Mouse (Mus musculus) limb, embryonic 13.5 days (tissue): Measurements from ENCODE around the gene Slc24a4. TPM values are rescaled to one million over a fixed set of nuclear protein-coding genes. Genes with fewer than 3 reads are reported as not detected.

Experiments
- ATAC-seq: fragments of 200-750 bp; cut with Nextera tagmentation; 2 replicates; pipeline ENCODE4 v1.8.0; 2017; ENCODE audit warnings: low read depth, moderate number of reproducible peaks, moderate TSS enrichment; ENCODE audit not compliant: low FRiP score
- H3K27ac ChIP-seq: fragments of 300-500 bp; sonication (generic); 2 replicates; pipeline ENCODE4 v1.5.1; 2015; ENCODE audit warnings: inconsistent platforms, mild to moderate bottlenecking, moderate library complexity
- H3K27me3 ChIP-seq: fragments of 300-500 bp; sonication (generic); 2 replicates; pipeline ENCODE4 v1.6.1; 2015; ENCODE audit warnings: mild to moderate bottlenecking, inconsistent platforms
- H3K36me3 ChIP-seq: fragments of 300-500 bp; sonication (generic); 2 replicates; pipeline ENCODE4 v1.6.1; 2015; ENCODE audit warnings: inconsistent platforms, mild to moderate bottlenecking, moderate library complexity
- H3K4me1 ChIP-seq: fragments of 300-500 bp; sonication (generic); 2 replicates; pipeline ENCODE4 v1.6.1; 2015; ENCODE audit warnings: inconsistent platforms
- H3K4me2 ChIP-seq: fragments of 300-500 bp; sonication (generic); replicated peaks from 2 replicates; pipeline ENCODE4 v1.6.1; 2015; ENCODE audit warnings: inconsistent platforms, mild to moderate bottlenecking, moderate library complexity
- H3K4me3 ChIP-seq: fragments of 300-500 bp; sonication (generic); 2 replicates; pipeline ENCODE4 v1.5.1; 2015; ENCODE audit warnings: moderate library complexity, mild to moderate bottlenecking, inconsistent platforms
- H3K9ac ChIP-seq: fragments of 300-500 bp; sonication (generic); 2 replicates; pipeline ENCODE4 v1.6.1; 2015; ENCODE audit warnings: mild to moderate bottlenecking, inconsistent platforms
- H3K9me3 ChIP-seq: fragments of 300-500 bp; sonication (generic); 2 replicates; pipeline ENCODE4 v1.6.1; 2016; ENCODE audit warnings: inconsistent platforms
- WGBS: fragments of 180-500 bp; shearing (Covaris S2); methylation state at CpG from one replicate; pipeline ENCODE4 v1.1.7; 2015; 5-methylcytosine and 5-hydroxymethylcytosine counted together
- polyA plus RNA-seq: library from polyadenylated mRNA; unstranded; fragments of >200 nt; fragmentation: Nextera tagmentation; extraction: Ambion mirVana; gene quantifications from 2 replicates; pipeline ENCODE4 v1.2.1, GENCODE M21; 2015

Slc24a4 gene
- 0.82 and 0.85 TPM in 2 replicates for polyA plus RNA-seq

- Histone ChIP-seq H3K4me2 (peak within 1 kb of the TSS; percentile 100), H3K27me3 (peaks cover 72% of the 10 kb centered on the region), H3K27ac (no peak within 1 kb of the TSS), H3K36me3 (no peaks in the 10 kb centered on the region), H3K4me1 (peaks cover 17% of the 10 kb centered on the region), H3K9ac (peak within 1 kb of the TSS; percentile 73), H3K4me3 (peak within 1 kb of the TSS; percentile 60), H3K9me3 (no peaks in the 10 kb centered on the region)
- ATAC-seq = peak; percentile 58
- WGBS = under 1% methylated on average over 31 of the region's 34 CpGs
Measured at GRCm38 (mm10) chr12:102128081-102128790, at the start of gene Slc24a4. Gene Slc24a4, plus strand, starts transcription at chr12:102128733.

GRCm38 (mm10) chr12:102082648-102083425, 45.7 kb upstream of the Slc24a4 start:
- H3K4me2 ChIP-seq = no peak overlapping the region
- H3K27ac ChIP-seq = no peak overlapping the region
- ATAC-seq = no peak
- no peak overlapping the region for H3K9ac ChIP-seq
- H3K4me3 ChIP-seq = no peak overlapping the region
- no peaks in the 10 kb centered on the region for H3K27me3 ChIP-seq
- H3K9me3 ChIP-seq = no peaks in the 10 kb centered on the region
- H3K4me1 ChIP-seq = no peaks in the 10 kb centered on the region
- no peaks in the 10 kb centered on the region for H3K36me3 ChIP-seq
- WGBS = 66% methylated on average over 13 of the region's 13 CpGs

DNA sequence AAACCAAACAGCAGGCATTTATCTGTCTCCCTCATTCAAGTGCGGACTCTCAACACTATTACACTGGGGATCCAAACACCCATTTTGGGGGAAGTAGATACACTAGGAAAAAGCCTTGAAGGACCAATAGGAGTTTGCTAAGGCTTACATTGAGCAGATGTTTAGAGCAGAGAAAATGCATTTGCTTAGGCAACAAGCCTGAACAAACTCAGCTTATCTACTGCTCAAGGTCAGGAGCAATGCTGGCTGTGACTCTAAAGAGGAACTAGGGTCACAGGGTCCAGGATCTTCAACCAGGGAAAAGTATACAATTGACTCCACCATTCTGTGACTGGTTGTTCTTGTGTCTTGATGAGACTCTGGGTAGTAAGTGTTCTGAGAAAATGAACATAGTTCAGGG, 38.0 kb upstream of the Slc24a4 start:
- no peak overlapping the region for H3K4me3 ChIP-seq
- no peaks in the 10 kb centered on the region for H3K9me3 ChIP-seq
- no peaks in the 10 kb centered on the region for H3K27me3 ChIP-seq
- H3K36me3 ChIP-seq = no peaks in the 10 kb centered on the region
- WGBS = 89% methylated on average over 1 of the region's 1 CpGs
- H3K4me1 ChIP-seq = 0 out of 2 replicates have a peak, but pooled peaks cover 3% of the 10 kb centered on the region
- ATAC-seq = no peak
- no peak overlapping the region for H3K9ac ChIP-seq
- H3K27ac ChIP-seq = no peak overlapping the region
- no peak overlapping the region for H3K4me2 ChIP-seq

- no peaks in the 10 kb centered on the region for H3K36me3 ChIP-seq
- H3K27me3 ChIP-seq = no peaks in the 10 kb centered on the region
- H3K9me3 ChIP-seq = no peaks in the 10 kb centered on the region
- no peak overlapping the region for H3K4me3 ChIP-seq
- no peak overlapping the region for H3K27ac ChIP-seq
- no peak overlapping the region for H3K9ac ChIP-seq
- H3K4me1 ChIP-seq = 0 out of 2 replicates have a peak, but pooled peaks cover 3% of the 10 kb centered on the region
- no peak overlapping the region for H3K4me2 ChIP-seq
- 60% methylated on average over 15 of the region's 15 CpGs for WGBS
- no peak for ATAC-seq
Measured at GRCm38 (mm10) chr12:102092342-102093094, 36.0 kb upstream of the Slc24a4 start.

DNA sequence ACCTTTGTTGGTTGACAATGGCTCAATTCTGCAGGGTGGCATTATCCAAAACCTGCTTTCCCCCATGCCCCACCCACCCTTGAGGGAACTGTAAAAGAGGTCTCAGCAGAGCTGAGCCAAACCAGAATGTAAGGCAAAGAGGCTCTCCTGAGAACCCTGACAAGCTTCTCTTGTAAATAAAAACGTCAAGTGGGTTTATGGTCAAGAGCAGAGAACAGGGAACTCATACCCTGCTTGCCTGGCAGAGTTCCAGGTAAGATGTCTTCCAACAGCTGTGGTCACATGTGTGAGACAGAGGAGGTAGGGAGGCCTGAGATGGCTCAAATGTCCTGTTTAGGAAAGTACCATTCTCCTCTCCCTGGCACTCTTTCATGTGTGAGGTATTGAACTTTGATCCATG, 22.5 kb upstream of the Slc24a4 start:
- no peaks in the 10 kb centered on the region for H3K36me3 ChIP-seq
- H3K4me2 ChIP-seq = no peak overlapping the region
- ATAC-seq = peak; percentile 24; the same call in 1 of the 2 replicates
- H3K9me3 ChIP-seq = no peaks in the 10 kb centered on the region
- H3K9ac ChIP-seq = no peak overlapping the region
- H3K27ac ChIP-seq = no peak overlapping the region
- no peak overlapping the region for H3K4me3 ChIP-seq
- WGBS = 22% methylated on average over 1 of the region's 1 CpGs
- H3K4me1 ChIP-seq = 0 out of 2 replicates have a peak, but pooled peaks cover 5% of the 10 kb centered on the region
- H3K27me3 ChIP-seq = no peaks in the 10 kb centered on the region

DNA sequence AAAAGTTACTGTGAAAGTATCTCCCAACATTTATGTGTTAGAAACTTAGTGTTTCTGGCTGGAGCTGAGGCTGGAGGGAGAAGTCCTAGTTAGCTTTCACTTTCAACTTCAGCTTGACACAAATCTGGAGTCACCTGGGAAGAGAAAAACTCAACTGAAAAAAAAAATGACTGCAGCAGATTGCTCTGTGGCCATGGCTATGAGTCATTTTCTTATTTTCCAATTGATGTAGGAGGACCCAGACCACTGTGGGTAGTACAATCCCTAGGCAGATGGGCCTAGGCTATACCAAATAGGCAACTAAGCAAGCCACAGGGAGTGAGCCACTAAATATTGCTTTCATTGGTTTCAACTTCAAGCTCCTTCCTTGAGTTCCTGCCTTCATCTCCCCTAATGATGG, 19.7 kb upstream of the Slc24a4 start:
- Histone ChIP-seq H3K9me3 (no peaks in the 10 kb centered on the region), H3K4me3 (no peak overlapping the region), H3K9ac (no peak overlapping the region), H3K36me3 (no peaks in the 10 kb centered on the region), H3K27ac (no peak overlapping the region), H3K4me2 (no peak overlapping the region), H3K4me1 (0 out of 2 replicates have a peak, but pooled peaks cover 5% of the 10 kb centered on the region), H3K27me3 (no peaks in the 10 kb centered on the region)
- ATAC-seq = no peak

- H3K4me3 ChIP-seq = no peak overlapping the region
- ATAC-seq = peak; percentile 61; the same call in 1 of the 2 replicates
- no peaks in the 10 kb centered on the region for H3K9me3 ChIP-seq
- no peaks in the 10 kb centered on the region for H3K36me3 ChIP-seq
- no peak overlapping the region for H3K9ac ChIP-seq
- no peak overlapping the region for H3K27ac ChIP-seq
- no peaks in the 10 kb centered on the region for H3K27me3 ChIP-seq
- H3K4me2 ChIP-seq = no peak overlapping the region
- H3K4me1 ChIP-seq = no peaks in the 10 kb centered on the region
- WGBS = 44% methylated on average over 4 of the region's 4 CpGs
Measured at GRCm38 (mm10) chr12:102112491-102112890, 16.0 kb upstream of the Slc24a4 start.

DNA sequence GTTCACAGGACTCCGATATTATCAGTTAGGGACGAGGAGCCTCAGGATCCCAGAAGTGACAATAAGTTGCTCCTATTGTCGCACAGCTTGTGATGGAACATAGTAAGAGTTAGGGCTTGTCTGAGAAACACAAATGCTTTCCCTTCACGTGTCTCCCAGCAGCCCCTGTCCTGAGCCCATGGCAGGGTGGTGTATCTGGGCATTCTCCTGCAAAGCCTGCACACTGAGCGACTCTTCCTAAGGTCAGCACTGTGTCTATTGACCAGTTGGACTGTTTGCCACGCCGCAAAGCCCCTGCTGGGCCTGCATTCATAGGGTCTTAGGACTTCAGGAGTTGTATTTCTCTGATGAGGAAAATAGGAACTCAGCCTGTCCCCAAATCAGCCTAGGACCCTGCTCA, 15.6 kb upstream of the Slc24a4 start:
- H3K27ac ChIP-seq = no peak overlapping the region
- no peak overlapping the region for H3K9ac ChIP-seq
- no peaks in the 10 kb centered on the region for H3K4me1 ChIP-seq
- H3K27me3 ChIP-seq = no peaks in the 10 kb centered on the region
- H3K4me3 ChIP-seq = no peak overlapping the region
- ATAC-seq = no peak
- WGBS = 84% methylated on average over 7 of the region's 7 CpGs
- no peaks in the 10 kb centered on the region for H3K36me3 ChIP-seq
- H3K4me2 ChIP-seq = no peak overlapping the region
- H3K9me3 ChIP-seq = no peaks in the 10 kb centered on the region

GRCm38 (mm10) chr12:102113391-102113790, 15.1 kb upstream of the Slc24a4 start:
- no peaks in the 10 kb centered on the region for H3K9me3 ChIP-seq
- WGBS = 76% methylated on average over 3 of the region's 3 CpGs

DNA sequence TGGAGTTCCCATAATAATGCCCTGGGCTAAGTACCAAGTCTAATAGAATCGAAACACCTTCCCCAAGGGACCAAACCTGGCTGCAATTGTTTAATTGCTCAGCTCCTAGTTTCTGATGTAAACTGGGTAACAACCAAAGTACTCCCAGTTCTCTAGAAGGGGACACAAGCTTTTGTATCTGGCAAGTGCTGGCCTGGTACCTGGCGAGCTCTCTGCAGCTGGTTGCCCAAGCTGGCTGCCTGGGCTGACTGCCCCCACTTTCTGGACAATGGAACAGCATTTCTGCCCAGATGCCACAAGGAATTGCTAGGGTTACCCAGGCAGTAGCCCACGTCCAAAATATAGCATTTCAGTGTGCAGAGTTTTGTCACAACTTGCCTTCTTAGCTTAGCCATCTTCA, 12.0 kb upstream of the Slc24a4 start:
- Histone ChIP-seq H3K4me2 (no peak overlapping the region), H3K36me3 (no peaks in the 10 kb centered on the region), H3K27ac (no peak overlapping the region), H3K9me3 (no peaks in the 10 kb centered on the region), H3K9ac (no peak overlapping the region), H3K27me3 (no peaks in the 10 kb centered on the region), H3K4me1 (no peaks in the 10 kb centered on the region), H3K4me3 (no peak overlapping the region)
- no peak for ATAC-seq
- WGBS = 58% methylated on average over 3 of the region's 3 CpGs

More at GRCm38 (mm10) chr12:102113391-102113790, 15.1 kb upstream of the Slc24a4 start:
- no peaks in the 10 kb centered on the region for H3K4me1 ChIP-seq
- no peak overlapping the region for H3K4me3 ChIP-seq
- no peaks in the 10 kb centered on the region for H3K36me3 ChIP-seq
- H3K27me3 ChIP-seq = no peaks in the 10 kb centered on the region
- no peak overlapping the region for H3K27ac ChIP-seq
- no peak overlapping the region for H3K4me2 ChIP-seq
- H3K9ac ChIP-seq = no peak overlapping the region
- ATAC-seq = no peak

GRCm38 (mm10) chr12:102118014-102118413, 10.5 kb upstream of the Slc24a4 start:
- H3K36me3 ChIP-seq = no peaks in the 10 kb centered on the region
- no peak overlapping the region for H3K27ac ChIP-seq
- no peaks in the 10 kb centered on the region for H3K4me1 ChIP-seq
- H3K4me3 ChIP-seq = no peak overlapping the region
- no peak overlapping the region for H3K9ac ChIP-seq
- no peak for ATAC-seq
- H3K27me3 ChIP-seq = no peaks in the 10 kb centered on the region
- no peaks in the 10 kb centered on the region for H3K9me3 ChIP-seq
- H3K4me2 ChIP-seq = no peak overlapping the region
- WGBS = 89% methylated on average over 7 of the region's 7 CpGs

DNA sequence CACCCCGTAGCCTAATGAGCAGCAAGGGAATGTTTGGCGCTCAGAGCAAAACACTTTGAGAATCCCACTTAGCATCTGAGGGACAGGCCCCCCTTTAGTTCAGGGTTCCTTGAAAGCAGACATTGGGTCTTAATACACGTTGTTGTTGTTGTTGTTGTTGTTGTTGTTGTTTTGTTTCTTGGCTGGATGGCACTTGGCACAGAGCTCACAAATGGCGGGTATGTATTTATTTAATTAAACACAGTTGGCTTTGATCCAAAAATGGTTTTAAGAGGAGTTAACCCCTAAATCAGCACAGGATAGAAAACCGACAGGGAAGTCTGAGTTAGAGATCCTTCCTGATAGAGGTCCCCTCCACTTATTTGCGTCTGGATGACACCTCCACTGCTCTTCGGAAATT, 932 bp upstream of the Slc24a4 start:
- no peak for ATAC-seq
- 3% methylated on average over 7 of the region's 7 CpGs for WGBS

More for the DNA sequence above, 932 bp upstream of the Slc24a4 start:
- Histone ChIP-seq H3K27ac (no peak overlapping the region), H3K4me1 (peaks cover 17% of the 10 kb centered on the region), H3K9me3 (no peaks in the 10 kb centered on the region), H3K27me3 (peaks cover 66% of the 10 kb centered on the region), H3K36me3 (no peaks in the 10 kb centered on the region), H3K9ac (no peak overlapping the region), H3K4me2 (peak overlapping the region; percentile 100), H3K4me3 (peak overlapping the region; percentile 60)
